Mouse (Mus musculus): ENCODE measurements around the gene Olfr1368.
A peak's percentile ranks its signal among the peaks of the same experiment; 100 is the strongest.

Gene Olfr1368

DNA sequence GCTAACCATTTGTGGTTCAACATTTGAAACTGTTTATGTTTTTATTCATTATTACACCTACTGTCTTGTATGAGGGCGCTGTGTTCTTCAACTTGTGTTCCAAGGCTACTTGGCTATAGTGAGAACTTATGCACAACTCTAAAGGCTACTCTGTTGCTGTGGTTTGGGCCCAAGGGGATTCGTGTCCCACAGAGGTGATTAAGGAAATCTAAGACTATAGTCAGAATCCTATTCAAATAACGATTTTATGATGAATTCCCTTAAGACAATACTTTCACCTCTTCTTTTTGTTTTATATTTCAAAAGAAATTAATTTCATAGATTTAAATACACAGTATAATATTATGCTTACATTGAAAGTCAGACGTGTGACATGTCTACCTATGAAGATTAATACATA is at the start of gene Olfr1368:
Olfr1368 (minus strand) TSS at position 101 of the 400 bp plus-strand sequence.
- no peak for DNase-seq (ENCODE audit: low read depth)

DNA sequence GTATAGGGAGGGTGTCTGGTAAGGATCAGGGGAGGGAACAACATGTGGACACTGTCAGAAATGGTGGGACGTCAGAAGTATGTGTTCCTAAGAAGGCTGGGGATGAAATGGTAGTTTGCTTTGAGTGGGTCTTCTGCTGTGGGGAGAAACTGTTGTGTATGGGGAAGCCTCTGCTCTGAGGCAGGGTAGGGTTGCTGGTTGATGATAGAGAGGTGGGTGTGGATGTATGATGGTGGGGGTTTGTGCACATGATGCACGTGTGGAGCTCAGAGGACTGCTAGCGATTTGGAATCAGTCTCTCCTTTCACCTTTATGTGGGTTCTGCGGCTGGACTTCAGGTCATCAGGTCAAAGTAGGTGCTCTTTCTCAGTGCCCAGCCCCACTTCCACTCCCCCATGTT is 39.9 kb upstream of the Olfr1368 start:
- no peak for DNase-seq (ENCODE audit: low read depth)

- DNase-seq (ENCODE audit: low read depth): no peak
Measured at GRCm38 (mm10) chr13:21183661-21184060, 38.0 kb upstream of the Olfr1368 start.

- no peak for DNase-seq (ENCODE audit: low read depth)
Measured at GRCm38 (mm10) chr13:21183066-21183465, 37.4 kb upstream of the Olfr1368 start.

DNA sequence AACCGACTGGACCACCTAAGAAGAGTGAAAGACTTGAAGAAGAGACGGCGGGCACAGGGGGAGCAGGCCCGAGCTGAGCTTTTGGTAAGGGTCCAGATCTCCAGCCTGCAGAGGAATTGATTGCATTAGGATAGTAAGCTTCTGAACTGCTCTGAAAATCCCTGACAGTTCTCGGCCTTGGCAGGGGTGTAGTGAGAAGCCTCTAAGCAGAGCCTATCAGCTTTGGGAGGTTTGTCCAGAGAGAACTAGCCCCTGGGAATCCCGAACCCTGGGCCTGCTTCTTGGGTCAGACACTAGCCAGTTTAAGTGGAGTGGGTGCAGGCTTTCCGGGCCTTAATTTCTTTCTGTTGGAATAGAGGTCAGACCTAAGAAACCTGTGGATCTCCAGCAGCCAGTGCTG is 36.3 kb upstream of the Olfr1368 start:
- DNase-seq (ENCODE audit: low read depth): no peak

- peak; percentile 86 for DNase-seq (ENCODE audit: low read depth)
Measured at GRCm38 (mm10) chr13:21180551-21181530, 35.2 kb upstream of the Olfr1368 start.

GRCm38 (mm10) chr13:21179724-21180550 is 34.3 kb upstream of the Olfr1368 start:
- peak; percentile 96 for DNase-seq (ENCODE audit: low read depth)

DNA sequence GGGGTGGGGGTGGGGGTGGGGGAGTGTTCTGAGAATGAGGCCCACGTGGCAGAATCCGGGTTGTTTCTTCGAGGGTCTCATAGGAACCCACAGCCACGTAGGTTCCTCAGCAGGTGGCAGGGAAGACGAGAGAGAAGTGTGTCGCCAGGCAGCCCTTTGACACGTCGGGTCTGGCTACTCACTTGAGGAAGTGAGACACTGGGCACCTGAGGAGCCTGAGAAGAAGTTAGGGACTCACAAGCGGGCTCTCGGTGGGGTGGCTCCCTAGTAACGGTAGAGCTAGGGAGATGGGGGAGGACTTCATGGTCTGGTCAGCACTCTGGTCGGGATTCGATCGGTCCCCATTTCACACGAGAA is 33.7 kb upstream of the Olfr1368 start, which contains the start of gene Trim27:
Trim27 (plus strand) TSS at position 79 of the 357 bp plus-strand sequence.
- DNase-seq (ENCODE audit: low read depth): no peak

GRCm38 (mm10) chr13:21178364-21178763 is 32.7 kb upstream of the Olfr1368 start:
- no peak for DNase-seq (ENCODE audit: low read depth)

GRCm38 (mm10) chr13:21177657-21178056 is 32.0 kb upstream of the Olfr1368 start:
- no peak for DNase-seq (ENCODE audit: low read depth)

- DNase-seq (ENCODE audit: low read depth): no peak
Measured at GRCm38 (mm10) chr13:21176733-21177132, 31.1 kb upstream of the Olfr1368 start.

GRCm38 (mm10) chr13:21173072-21173471 is 27.4 kb upstream of the Olfr1368 start:
- peak; percentile 56 for DNase-seq (ENCODE audit: low read depth)

DNA sequence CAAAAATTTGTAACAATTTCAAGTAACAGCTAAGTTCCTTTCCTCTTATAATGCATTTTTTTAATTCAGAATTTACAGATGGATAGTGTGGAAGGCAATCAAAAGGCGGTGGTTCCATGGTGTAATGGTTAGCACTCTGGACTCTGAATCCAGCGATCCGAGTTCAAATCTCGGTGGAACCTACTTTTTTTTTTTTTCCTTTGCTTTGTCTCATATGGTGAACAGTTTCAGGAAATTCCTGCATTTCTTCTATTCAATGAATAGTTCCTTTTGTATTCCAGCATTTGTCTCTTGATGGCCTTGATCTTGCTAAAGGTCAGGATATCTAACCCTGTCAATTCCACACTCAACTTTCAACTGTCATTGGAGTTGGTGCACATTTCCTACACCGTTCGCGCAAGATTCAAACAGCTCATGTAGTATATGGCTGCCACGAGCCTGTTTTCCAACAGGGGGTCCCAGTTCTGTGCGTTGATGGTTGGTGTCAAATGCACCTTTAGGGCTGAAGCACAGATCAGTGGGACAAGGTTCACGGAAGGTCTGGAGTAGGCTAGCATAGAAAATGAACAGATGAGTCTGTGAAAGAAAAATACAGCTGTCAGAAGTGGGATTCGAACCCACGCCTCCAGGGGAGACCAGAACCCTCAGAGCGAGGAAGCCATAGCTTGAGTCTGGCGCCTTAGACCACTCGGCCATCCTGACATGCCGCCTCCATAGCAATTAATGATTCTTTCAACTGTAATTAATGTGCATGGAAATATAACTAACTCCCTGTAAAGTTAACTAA is 26.8 kb upstream of the Olfr1368 start:
- DNase-seq (ENCODE audit: low read depth): peak; percentile 89

DNA sequence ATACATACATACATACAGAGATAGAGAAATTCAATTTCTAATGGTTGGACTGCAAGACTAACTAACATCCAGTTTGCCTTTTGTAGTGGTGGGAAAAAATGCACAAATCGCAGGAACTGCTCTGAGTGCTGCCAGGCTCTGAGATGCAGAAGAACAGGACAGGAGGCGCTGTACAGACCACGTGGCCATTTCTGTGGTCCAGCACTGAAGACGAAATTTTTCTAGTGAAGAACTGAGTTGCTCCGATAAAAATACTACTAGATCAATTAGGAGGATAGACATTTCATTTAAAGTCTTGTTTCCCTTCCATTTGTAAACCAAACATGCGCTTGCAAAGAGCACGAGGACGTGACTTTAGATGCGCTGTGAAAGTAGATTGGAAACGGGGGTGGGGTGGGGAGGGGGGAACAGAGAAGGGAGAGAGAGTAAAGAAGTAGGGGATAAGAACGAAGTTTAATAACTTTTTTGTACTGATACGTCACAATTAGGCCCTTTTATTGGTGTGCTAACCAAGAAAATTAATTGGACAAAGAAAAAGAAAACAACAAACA is 26.0 kb upstream of the Olfr1368 start:
- peak; percentile 61 for DNase-seq (ENCODE audit: low read depth)

- DNase-seq (ENCODE audit: low read depth): no peak
Measured at GRCm38 (mm10) chr13:21171156-21171530, 25.5 kb upstream of the Olfr1368 start.

GRCm38 (mm10) chr13:21170431-21171155 is 24.9 kb upstream of the Olfr1368 start:
- DNase-seq (ENCODE audit: low read depth): no peak

DNA sequence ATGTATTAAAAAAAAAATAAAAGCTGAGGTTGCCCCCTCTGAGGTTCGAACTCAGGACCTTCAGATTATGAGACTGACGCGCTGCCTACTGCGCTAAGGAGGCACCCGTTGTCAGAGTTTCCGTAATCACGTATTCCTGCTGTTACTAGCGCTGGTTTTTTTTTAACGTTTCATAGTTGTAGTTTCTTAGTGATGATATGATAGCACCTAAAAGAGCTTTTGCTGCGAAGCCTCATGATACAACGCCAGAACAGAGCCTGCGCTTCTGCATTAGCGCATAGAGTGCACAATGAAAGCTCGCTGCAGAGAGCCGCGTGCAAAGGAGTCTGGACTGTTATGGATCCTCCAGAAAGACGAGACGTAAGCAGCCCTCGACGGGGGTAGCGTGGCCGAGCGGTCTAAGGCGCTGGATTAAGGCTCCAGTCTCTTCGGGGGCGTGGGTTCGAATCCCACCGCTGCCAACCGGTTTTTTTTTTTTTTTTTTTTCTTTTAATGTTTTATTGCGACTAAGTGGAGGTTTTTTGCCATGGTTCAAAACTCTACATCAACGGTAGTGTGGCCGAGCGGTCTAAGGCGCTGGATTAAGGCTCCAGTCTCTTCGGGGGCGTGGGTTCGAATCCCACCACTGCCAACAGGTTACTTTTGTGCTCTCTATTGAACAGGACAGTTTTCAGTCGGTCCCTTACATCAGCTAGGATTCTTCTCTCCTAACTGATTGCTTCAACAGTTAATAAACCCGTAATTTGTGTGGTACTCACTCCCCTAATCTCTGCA is 24.2 kb upstream of the Olfr1368 start:
- peak; percentile 95 for DNase-seq (ENCODE audit: low read depth)

DNA sequence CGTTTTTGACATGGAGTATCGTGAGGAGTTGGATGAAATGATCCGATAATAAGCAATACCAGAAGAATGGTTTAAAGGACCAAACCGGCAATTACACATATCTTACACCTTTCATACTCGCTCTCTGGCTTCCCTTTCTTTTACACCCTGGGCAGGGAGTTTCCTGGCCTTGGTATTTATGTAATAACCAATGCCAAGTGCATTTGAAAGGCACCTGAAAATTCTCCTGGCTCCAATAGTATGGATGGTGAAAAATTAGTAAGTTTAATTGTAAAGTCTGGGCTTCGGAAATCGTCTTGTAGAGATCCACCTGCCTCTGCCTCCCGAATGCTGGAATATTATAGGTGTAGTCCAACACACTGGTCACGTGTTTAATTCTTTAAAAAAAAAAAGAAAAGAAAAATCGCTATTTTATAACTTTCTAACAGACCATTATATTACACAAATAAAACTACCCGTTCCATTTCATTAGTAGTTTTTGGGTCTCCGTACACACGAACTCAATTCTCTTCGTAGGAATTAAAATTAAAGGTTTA is 23.5 kb upstream of the Olfr1368 start:
- no peak for DNase-seq (ENCODE audit: low read depth)

DNA sequence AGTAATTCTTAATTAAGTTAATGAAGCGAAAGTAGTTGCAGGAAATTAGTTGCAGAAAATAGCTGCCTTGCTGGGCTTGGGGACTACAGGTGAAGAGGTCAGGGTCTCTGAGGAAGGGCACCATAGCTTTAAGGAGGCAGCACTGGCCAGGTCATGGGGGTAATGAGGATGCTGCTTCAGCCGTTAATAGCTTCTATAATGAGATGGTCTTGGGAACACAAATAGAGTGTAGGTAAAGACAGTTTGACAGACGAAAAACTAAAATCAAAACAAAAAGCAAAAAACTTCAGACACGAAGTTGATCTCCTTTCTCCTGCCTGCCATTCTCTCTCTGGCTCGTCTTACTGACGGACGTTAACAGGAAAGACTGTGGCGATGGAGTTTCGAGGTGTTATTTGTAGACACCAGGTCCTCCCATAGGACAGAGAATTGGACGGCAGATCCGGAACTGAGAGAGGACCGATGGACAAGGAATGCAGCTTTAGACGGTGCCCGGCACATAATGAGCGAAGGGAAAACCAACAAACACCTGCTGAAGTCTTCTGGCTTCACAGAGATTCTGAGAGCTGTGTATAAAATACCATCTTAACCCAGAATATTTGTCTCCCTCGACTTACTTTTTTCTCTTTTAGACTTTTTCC is 22.8 kb upstream of the Olfr1368 start:
- DNase-seq (ENCODE audit: low read depth): peak; percentile 81

Measured in induced T-regulatory cell, adult 2 months (primary cell).